23 mouse cellular contexts compared by ENCODE assay signal in the genomic region with DNA sequence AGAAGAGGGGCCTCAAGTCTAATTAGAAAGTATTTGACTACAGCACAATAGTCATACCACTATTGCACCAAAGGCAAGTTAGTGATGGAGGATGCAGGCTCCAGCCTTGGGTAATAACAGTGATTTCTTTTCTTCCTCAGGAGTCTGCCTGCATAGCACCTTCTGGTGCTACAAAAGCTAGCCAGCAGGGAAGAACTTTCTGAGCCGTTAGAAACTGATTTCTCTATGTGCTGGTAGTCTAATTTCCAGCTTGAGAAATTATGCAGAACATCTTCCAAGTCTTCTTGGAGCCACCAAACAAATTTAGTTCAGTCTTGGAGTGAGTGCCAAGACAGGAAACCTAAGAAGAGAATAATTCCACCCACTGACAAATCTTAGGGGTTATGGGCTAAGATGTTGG.
A peak's percentile ranks its signal among the peaks of the same experiment; 100 is the strongest.
DNase-seq lines count a peak whose midpoint lies in the region; ATAC-seq and TF ChIP-seq lines count a peak whose summit lies in the region.
"Had no signal": no experiment of that assay in that cellular context is flagged by ENCODE, and none has a peak within 500 bp of the region (broad histone marks: within the 10 kb centered on the region; RNA-seq: fewer than 3 reads in every experiment).

No protein-coding gene starts in this region.

- peak; percentile 51 for DNase-seq in forebrain, postnatal 0 days
- no peak for DNase-seq in forebrain, embryonic 14.5 days (ENCODE audit: low spot score)
- peak; percentile 34 to 38 for DNase-seq in layer of hippocampus, adult 8-10 months (ENCODE audit: low spot score in 2 of 2)
- no peak for DNase-seq in layer of hippocampus, postnatal 10 days (ENCODE audit: low spot score in 2 of 2)
- peak; percentile 14 to 88 for DNase-seq in left cerebral cortex, postnatal 25 days (ENCODE audit: low spot score in 2 of 2)
- no peak for DNase-seq in cerebellum, adult 9-10 months
- no peak for DNase-seq in limb, embryonic 10.5 days (ENCODE audit: low spot score)
- DNase-seq: adrenal gland, postnatal 14 days; cerebellum, adult 8-10 months; gastrocnemius, postnatal 14 days; kidney, adult 11 months; kidney, postnatal 36 days; liver; lung, postnatal 36 days had no signal

- no peak for TF ChIP-seq CTCF in forebrain, postnatal 0 days (IDR thresholded peaks at IDR 0.05; ENCODE audit: low read depth)
- TF ChIP-seq CTCF in cortical plate, adult 2 months (IDR thresholded peaks at IDR 0.05; ENCODE audit: extremely low read depth, insufficient read depth, low read length): no peak

- no peaks in the 10 kb centered on the region for H3K9me3 ChIP-seq in forebrain, postnatal 0 days (ENCODE audit: low read length)
- H3K9me3 ChIP-seq in forebrain, embryonic 14.5 days (replicated peaks; ENCODE audit: control insufficient read depth, low read length): no peaks in the 10 kb centered on the region
- no peaks in the 10 kb centered on the region for H3K9me3 ChIP-seq in limb, embryonic 10.5 days (replicated peaks)
- H3K9me3 ChIP-seq: hindbrain, embryonic 12.5 days; kidney, embryonic 15.5 days; liver, embryonic 15.5 days; lung, embryonic 15.5 days; midbrain, embryonic 13.5 days had no signal

- no peaks in the 10 kb centered on the region for H3K27me3 ChIP-seq in forebrain, postnatal 0 days (ENCODE audit: insufficient read depth, low read length)
- no peaks in the 10 kb centered on the region for H3K27me3 ChIP-seq in forebrain, embryonic 14.5 days (replicated peaks; ENCODE audit: control insufficient read depth, insufficient read depth, low read length)
- H3K27me3 ChIP-seq in limb, embryonic 10.5 days (ENCODE audit: low read depth, poor library complexity, severe bottlenecking): no peaks in the 10 kb centered on the region
- H3K27me3 ChIP-seq: embryonic facial prominence, embryonic 12.5 days; hindbrain, embryonic 12.5 days; kidney, embryonic 15.5 days; liver, embryonic 15.5 days; lung, embryonic 15.5 days; megakaryocyte, embryonic 14.5 days; midbrain, embryonic 13.5 days had no signal

- no peak for TF ChIP-seq POLR2A in cortical plate, adult 2 months (IDR thresholded peaks at IDR 0.05; ENCODE audit: extremely low read depth, insufficient read depth, low read length)

- intact Hi-C loops in left cerebral cortex, postnatal 25 days (cut with DNase I): loop anchor here (5.0 kb wide), 1 partner anchor 45 kb away; no protein-coding TSS in a partner anchor

- H3K4me2 ChIP-seq in forebrain, postnatal 0 days (ENCODE audit: low read depth): no peak overlapping the region
- no peak overlapping the region for H3K4me2 ChIP-seq in forebrain, embryonic 14.5 days (ENCODE audit: low read length)
- H3K4me2 ChIP-seq: embryonic facial prominence, embryonic 12.5 days; hindbrain, embryonic 12.5 days; kidney, embryonic 15.5 days; liver, embryonic 15.5 days; lung, embryonic 15.5 days; midbrain, embryonic 13.5 days had no signal

- H3K27ac ChIP-seq in forebrain, postnatal 0 days (ENCODE audit: low read depth, low read length): peak overlapping the region; percentile 1; the same call in 1 of the 2 replicates
- no peak overlapping the region for H3K27ac ChIP-seq in forebrain, embryonic 14.5 days (ENCODE audit: low read depth, low read length)
- H3K27ac ChIP-seq in cortical plate, adult 2 months (ENCODE audit: insufficient read depth, low read length): peak overlapping the region; percentile 95
- H3K27ac ChIP-seq in limb, embryonic 10.5 days: no peak overlapping the region
- H3K27ac ChIP-seq: embryonic facial prominence, embryonic 12.5 days; hindbrain, embryonic 12.5 days; kidney, embryonic 15.5 days; liver, embryonic 15.5 days; lung, embryonic 15.5 days; midbrain, embryonic 13.5 days; stomach, postnatal 0 days had no signal

- ATAC-seq in forebrain, postnatal 0 days: peak; percentile 78
- no peak for ATAC-seq in forebrain, embryonic 14.5 days
- ATAC-seq: midbrain, embryonic 13.5 days had no signal

- H3K36me3 ChIP-seq in forebrain, postnatal 0 days (ENCODE audit: insufficient read depth): no peaks in the 10 kb centered on the region
- no peaks in the 10 kb centered on the region for H3K36me3 ChIP-seq in forebrain, embryonic 14.5 days (ENCODE audit: control insufficient read depth, insufficient read depth, low read length)
- no peaks in the 10 kb centered on the region for H3K36me3 ChIP-seq in limb, embryonic 10.5 days
- H3K36me3 ChIP-seq: embryonic facial prominence, embryonic 12.5 days; hindbrain, embryonic 12.5 days; kidney, embryonic 15.5 days; liver, embryonic 15.5 days; lung, embryonic 15.5 days; midbrain, embryonic 13.5 days had no signal

- WGBS in forebrain, postnatal 0 days: 10% methylated on average over 1 of the region's 1 CpGs
- WGBS in forebrain, embryonic 14.5 days: 15% methylated on average over 1 of the region's 1 CpGs
- WGBS in limb, embryonic 10.5 days: 84% methylated on average over 1 of the region's 1 CpGs

- no peak overlapping the region for H3K4me3 ChIP-seq in forebrain, postnatal 0 days (ENCODE audit: low read depth, low read length)
- no peak overlapping the region for H3K4me3 ChIP-seq in forebrain, embryonic 14.5 days (ENCODE audit: low read depth, low read length)
- no peak overlapping the region for H3K4me3 ChIP-seq in cortical plate, adult 2 months (ENCODE audit: insufficient read depth, low read length)
- no peak overlapping the region for H3K4me3 ChIP-seq in limb, embryonic 10.5 days
- H3K4me3 ChIP-seq: embryonic facial prominence, embryonic 12.5 days; hindbrain, embryonic 12.5 days; kidney, embryonic 15.5 days; liver, embryonic 15.5 days; lung, embryonic 15.5 days; megakaryocyte, embryonic 14.5 days; midbrain, embryonic 13.5 days had no signal

- H3K9ac ChIP-seq in forebrain, postnatal 0 days: no peak overlapping the region
- H3K9ac ChIP-seq in forebrain, embryonic 14.5 days (ENCODE audit: low read length): no peak overlapping the region
- H3K9ac ChIP-seq: embryonic facial prominence, embryonic 12.5 days; hindbrain, embryonic 12.5 days; kidney, embryonic 15.5 days; liver, embryonic 15.5 days; lung, embryonic 15.5 days; midbrain, embryonic 13.5 days had no signal

- 0 out of 2 replicates have a peak, but pooled peaks cover 4% of the 10 kb centered on the region for H3K4me1 ChIP-seq in forebrain, postnatal 0 days (ENCODE audit: insufficient read depth)
- H3K4me1 ChIP-seq in forebrain, embryonic 14.5 days (ENCODE audit: control insufficient read depth, insufficient read depth, low read length): no peaks in the 10 kb centered on the region
- peaks cover 9% of the 10 kb centered on the region for H3K4me1 ChIP-seq in cortical plate, adult 2 months (ENCODE audit: control insufficient read depth, insufficient read depth, low read length)
- no peaks in the 10 kb centered on the region for H3K4me1 ChIP-seq in limb, embryonic 10.5 days
- H3K4me1 ChIP-seq: embryonic facial prominence, embryonic 12.5 days; hindbrain, embryonic 12.5 days; liver, embryonic 15.5 days; lung, embryonic 15.5 days; megakaryocyte, embryonic 14.5 days; midbrain, embryonic 13.5 days had no signal

Comparison
In these comparisons a context has a peak if more than half of its experiments do, and no peak if none do; other contexts are left out.
1. DNase-seq: peak in forebrain, postnatal 0 days (single experiment), layer of hippocampus, adult 8-10 months (2 of 2) and left cerebral cortex, postnatal 25 days (2 of 2); none in forebrain, embryonic 14.5 days (single experiment), layer of hippocampus, postnatal 10 days (0 of 2), cerebellum, adult 9-10 months (single experiment) and limb, embryonic 10.5 days (single experiment).
2. H3K27ac ChIP-seq: peak in forebrain, postnatal 0 days (single experiment) and cortical plate, adult 2 months (single experiment); none in forebrain, embryonic 14.5 days (single experiment) and limb, embryonic 10.5 days (single experiment).